Mouse (Mus musculus): Measurements from ENCODE around the gene Atp6v1e1. TPM values are rescaled to one million over a fixed set of nuclear protein-coding genes. Genes with fewer than 3 reads are reported as not detected.
"Not testable (repeated sequence)": the region's sequence is repeated elsewhere in the genome, so short reads cannot be mapped to it uniquely, and the experiment has no call there.

The Atp6v1e1 gene
- total RNA-seq, 2 experiments from 2014 or later: 455 to 462 TPM

DNA sequence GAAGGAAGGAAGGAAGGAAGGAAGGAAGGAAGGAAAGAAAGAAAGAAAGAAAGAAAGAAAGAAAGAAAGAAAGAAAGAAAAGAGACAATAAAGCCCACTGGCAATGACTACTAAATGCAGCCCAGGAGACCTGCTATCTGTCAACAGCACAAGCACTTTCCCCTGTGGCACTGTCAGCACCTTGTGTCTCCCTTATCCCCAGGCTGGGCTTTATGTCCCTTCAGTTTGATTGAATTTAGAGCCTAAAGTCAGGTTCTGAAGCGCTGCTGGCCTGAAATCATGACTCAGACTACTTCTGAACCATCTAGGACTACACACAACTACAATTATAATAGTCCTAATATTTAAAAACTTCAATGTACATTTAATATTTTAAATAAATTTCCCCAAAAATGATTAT, 1.7 kb downstream of the Atp6v1e1 start:
- no peak for DNase-seq (ENCODE audit: low spot score in 2 of 2)

DNA sequence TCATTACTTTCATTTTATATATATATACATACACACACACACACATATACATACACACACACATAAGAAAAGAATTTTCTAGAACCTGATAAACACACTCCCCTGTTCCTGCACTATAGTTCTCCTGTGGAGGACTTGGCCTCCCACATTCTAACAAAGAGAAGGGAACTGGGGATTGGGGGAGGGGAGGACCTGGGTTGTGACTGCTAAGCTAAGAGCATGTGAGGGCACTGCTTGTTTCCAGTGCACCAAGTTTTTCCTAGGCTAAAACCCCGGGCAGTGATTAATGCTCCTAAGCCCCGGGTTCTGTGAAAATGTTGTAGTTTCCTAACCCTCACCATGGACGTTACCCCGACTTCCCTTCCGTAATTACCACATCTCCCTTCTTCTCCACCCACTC, 2.4 kb downstream of the Atp6v1e1 start:
- no peak for DNase-seq (ENCODE audit: low spot score in 2 of 2)

DNA sequence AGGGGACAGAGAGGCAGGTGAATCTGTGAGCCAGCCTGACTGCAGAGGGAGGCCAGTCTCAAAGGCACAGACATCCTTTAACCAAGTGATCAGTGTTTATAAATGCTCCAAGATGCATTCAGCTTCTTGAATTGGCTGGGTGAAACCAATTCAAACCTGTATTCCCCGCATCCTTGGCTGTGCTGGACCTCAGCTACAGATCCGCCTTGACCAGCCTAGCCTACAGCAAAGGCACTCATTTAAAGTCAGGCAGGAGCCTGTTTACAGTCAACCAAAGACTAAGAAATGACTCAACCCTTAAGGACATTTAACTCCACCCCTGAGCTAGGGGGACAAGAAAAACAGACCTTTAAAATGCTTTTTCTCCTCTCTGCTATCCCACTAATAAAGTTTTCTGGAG, 3.3 kb downstream of the Atp6v1e1 start:
- DNase-seq (ENCODE audit: low spot score in 2 of 2): no peak

DNA sequence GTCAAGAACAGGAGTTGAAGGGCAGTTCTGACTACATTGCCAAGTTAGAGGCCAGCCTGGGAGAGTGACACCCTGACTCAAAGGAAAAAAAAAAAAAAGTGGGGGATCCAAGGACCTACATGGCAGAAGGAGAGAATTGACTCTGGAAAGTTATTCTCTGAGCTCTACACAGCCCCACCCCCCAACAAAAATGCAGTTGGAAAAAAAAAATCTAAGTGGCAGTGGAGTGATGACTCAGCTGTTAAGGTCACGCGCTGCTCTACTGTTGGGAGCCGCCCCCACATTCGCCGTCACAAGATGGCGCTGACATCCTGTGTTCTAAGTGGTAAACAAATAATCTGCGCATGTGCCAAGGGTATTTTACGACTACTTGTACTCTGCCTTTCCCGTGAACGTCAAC, 10.6 kb downstream of the Atp6v1e1 start:
- not testable (repeated sequence) for DNase-seq (ENCODE audit: low spot score in 2 of 2)

DNA sequence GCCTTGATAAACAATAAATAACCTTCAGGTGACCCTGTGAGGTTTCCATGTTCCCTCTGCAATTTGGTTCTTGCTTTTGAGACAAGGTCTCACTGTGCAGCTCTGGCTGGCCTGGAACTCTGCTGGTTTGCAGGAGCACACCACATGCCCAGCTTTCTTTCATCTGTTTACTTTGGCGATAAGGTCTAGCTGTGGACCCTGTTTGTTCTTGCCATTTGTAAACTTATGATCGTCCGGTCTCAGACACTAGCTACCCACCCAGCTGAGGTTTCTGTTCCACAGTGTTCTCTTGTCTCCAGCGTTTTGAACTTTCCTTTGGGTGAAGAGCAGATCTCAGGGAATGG, 14.9 kb downstream of the Atp6v1e1 start:
- no peak for DNase-seq (ENCODE audit: low spot score in 2 of 2)

DNA sequence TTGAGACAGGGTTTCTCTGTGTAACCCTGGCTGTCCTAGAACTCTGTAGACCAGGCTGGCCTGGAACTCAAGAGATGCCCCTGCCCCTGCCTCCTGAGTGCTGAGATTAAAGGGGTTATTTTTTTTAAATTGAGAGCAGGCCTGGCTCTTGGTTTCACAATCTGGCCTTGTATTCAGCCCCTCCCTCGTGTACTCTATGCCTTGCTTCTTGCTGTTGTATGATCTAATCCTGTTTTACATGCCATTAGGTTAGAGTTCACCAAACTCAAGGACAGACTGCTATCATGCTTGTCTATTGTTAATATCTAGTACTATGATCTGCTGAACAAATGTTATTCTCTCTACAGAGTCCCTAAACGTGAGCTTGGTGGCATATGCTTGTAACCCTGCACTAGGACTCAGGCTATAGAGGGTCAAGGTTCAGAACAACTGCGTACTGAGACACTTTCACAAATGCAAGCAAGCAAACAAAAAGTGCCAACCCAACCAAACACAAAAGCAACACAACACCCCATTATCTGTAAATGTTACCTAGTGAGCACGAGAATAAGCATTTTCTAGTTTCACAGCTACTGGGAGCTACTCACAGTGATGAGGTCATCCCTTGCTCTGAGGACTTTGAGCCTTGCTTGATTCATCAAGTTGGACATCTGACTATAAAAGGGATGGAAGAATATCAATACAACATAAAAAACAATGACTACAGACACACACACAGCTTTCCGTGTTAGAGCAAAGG, 15.4 kb downstream of the Atp6v1e1 start:
- DNase-seq (ENCODE audit: low spot score in 2 of 2): no peak

DNA sequence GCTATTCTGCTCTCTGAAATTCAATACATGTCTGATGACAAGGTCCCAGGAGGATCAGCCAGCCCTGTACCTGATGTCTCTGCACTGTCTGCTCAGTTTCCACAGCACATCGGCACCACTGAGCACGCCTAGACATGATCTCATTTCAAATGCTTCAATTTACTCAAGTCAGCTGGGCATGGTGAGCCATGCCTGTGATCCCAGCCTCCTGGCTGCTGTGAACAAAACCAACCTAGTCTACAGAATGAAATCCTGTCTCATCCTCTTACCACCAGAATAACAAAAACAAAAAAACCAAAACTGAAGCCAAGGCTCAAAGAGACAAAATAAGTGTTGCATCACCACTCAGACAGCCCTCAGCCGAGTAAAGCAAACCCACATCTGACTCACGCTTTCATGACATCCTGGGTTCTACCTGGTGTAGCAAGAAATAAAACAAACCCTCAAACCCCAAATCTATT, 23.0 kb downstream of the Atp6v1e1 start:
- no peak for DNase-seq (ENCODE audit: low spot score in 2 of 2)

DNA sequence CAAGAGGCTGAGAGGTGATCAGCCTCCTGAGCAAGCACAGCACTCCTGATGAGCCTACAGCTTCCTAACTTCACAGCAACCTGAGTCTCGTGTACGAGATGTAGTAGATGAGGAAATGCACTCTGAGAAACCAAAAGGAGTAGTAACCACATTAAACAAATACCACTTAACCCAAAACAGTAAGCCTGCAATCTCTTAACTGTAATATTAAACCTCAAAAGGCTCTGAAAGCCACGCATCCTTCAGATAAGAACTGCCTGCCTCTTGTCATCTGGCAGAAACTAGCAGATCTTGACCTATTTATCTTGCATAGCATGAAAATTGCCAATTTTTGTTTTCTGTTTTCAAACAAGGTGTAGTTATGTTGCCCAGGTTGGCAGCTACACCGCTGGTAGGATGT, 23.7 kb downstream of the Atp6v1e1 start:
- DNase-seq (ENCODE audit: low spot score in 2 of 2): no peak

DNA sequence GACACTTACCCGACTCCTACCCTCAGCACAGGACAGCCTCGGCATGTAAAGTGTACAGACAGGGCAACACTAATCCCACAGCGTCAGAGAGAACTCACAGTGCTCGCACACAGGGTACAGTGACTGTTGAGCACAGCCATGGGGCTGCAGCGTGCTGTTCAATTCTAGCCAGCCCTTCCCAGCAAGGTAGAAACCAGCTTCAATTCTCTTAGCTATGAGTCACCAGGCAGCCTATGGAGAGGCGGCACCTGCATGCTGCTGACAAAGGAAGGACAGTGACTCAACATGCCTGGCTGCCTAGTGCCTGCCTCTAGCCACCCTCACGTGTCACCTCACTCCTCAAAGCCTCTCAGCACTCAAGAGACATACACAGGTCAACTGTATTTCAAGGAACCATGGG, 24.6 kb downstream of the Atp6v1e1 start:
- DNase-seq (ENCODE audit: low spot score in 2 of 2): no peak

DNA sequence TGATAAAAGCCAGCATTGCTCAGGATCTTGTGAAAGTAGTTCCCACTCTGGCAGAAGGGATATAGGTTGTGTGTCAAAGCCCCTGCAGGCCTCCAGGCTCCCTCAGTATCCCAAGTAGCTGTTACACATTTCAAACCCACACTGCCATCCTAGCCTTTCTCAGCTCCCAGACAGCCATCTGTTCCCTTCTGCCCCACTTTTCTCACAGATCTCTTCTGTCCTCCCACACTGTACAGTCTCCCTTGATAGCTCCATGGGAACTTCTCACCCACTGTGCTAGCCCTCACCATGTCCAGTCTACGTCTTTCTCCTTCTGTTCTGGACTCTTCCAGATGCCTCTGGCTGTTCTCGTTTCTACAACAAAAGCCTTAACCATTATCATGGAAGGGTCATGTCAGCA, 26.5 kb downstream of the Atp6v1e1 start:
- DNase-seq (ENCODE audit: low spot score in 2 of 2): no peak

DNA sequence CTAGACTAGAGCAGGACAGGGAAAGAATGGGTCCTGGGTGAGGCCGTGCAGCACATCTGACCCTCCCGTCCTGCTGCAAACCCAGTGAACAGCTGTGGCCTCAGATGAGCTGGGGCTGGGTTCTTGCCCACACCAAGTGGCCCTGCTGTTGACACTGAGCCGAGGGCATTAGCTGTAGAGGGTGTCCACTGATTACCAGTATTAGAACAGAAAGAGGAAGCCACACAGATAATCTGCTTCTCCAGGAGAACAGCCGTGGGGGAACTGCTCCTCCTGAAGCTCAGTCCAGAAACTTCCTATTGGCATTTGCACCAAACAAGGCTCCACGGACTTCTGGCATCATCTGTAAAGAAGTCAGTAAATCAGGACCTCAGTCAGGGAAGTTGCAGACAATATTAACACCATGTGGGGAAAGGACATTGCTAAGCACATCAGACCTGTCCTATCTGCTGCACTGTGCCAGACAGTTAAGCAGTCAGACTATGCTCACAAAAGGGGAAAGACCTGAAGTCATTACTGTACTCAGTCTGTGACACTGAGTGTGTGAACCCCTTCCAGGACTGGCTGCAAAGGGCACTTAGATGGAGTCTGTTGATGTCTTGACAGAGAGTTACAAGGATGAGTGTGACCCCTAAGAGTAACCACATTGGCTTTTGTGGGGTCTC, 27.0 kb downstream of the Atp6v1e1 start:
- DNase-seq (ENCODE audit: low spot score in 2 of 2): no peak

DNA sequence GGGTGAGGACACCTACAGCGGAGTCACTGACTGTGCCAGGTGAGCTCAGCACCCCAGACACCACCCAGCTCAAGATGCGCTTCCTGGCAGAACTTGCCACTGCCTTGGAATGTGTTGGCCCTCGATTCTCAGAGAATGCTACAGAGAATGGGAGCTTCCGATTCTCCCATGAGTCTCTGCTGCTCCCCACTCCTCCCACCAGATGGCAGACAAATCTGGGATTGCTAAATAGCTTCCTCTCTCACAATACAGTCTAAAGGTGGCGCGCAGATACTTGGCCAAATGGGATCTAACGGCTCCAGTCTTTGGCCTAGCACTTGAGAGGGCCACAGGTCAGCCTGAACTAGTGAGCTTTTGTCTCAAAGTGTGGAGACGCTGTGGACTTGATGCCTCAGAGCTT, 29.6 kb downstream of the Atp6v1e1 start:
- DNase-seq (ENCODE audit: low spot score in 2 of 2): peak in 1 of 2 experiments; percentile 46

DNA sequence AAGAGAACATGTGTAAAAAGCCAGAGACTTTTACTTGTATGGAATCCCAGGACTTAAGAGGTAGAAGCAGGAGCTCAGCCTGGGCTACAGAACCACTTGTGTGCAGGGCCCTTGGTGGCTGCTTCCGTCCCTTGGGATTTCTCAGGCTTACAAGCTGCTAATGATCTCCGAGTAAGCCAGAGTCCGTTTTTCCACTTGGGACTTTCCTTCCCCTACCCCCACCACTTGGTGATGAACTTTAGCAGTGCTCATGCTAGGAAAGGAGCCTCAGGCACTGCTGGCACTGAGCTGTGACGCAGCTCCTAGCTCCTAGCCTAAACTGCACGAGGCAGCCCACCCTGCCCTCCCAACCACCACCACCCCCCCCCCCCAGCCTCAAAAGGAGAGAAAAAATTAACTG, 31.9 kb downstream of the Atp6v1e1 start:
- DNase-seq (ENCODE audit: low spot score in 2 of 2): no peak

DNA sequence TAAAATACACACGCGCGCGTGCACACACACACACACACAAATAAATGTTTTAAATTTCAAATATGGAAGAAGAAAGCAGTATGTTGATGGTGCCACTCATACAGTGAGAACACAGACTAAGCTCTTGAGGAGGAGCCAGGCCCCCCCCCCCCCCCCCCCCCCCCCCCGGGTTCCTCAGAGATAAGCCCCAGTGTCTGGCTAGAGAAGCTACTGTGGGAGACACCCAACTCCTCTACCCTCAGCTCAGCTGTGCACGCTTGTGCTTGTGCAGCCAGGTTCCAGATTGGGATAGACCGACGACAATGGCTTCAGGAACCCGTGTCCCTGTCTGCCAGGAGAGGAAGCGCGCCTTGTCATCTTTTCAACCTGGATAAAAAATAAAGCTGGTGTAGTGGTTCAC, 32.4 kb downstream of the Atp6v1e1 start:
- no peak for DNase-seq (ENCODE audit: low spot score in 2 of 2)

DNA sequence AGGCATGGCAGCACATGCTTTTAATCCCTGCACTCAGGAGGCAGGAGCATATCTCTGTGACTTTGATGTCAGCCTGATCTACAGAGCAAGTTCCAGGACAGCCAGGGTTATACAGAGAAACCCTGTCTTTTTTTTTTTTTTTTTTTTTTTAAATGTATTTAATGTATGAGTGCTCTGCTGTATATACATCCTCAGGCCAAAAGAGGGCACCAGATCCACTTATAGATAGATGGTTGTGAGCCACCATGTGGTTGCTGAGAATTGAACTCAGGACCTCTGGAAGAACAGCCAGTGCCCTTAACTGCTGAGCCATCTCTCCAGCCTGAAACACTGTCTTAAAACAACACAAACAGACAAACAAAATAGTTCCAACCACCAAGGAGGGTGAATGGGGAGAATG, 33.7 kb downstream of the Atp6v1e1 start:
- no peak for DNase-seq (ENCODE audit: low spot score in 2 of 2)

DNA sequence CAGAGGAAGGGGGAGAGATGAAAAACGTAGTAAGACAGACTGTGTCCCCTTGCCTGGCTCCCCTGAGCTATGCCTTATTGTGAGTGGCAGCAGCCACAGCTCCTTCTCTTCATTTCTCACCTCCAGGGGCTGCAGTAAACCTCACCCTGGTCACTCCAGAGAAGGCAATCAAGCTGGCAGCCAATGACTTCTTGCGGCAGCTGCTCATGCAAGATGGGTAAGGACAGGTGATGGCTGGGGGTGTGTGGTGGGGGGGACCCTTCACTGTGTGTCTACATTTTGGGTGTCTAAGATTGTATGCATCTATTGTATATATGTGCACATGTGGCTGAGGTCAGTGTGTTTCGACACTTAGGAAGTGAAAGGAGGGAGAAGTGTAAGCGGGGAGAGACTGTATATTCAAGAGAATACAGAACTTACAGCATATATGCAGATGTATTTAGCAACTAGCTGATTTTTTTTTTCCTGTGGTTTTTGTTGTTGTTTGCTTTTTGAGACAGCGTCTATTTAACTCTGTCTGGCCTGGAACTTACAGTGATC, 34.5 kb downstream of the Atp6v1e1 start:
- no peak for DNase-seq (ENCODE audit: low spot score in 2 of 2)

DNA sequence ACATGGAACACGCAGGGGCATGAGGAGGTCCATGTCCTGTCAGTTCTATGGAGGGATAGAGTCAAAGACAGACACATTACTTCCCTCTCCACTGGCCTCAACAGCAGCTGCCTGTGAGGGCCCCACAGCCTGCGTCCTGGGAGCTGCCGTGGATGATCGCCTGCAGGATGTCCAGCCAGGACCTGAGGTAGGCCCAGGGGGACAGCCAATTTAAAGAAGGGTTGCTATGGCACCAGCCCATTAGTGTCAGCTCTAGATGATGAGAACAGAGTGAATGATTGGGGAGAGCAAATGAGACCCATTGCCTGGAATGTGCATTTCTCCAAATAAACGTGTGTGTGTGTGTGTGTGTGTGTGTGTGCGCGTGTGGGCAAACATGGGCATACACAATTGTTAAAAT, 38.2 kb downstream of the Atp6v1e1 start:
- no peak for DNase-seq (ENCODE audit: low spot score in 2 of 2)

DNA sequence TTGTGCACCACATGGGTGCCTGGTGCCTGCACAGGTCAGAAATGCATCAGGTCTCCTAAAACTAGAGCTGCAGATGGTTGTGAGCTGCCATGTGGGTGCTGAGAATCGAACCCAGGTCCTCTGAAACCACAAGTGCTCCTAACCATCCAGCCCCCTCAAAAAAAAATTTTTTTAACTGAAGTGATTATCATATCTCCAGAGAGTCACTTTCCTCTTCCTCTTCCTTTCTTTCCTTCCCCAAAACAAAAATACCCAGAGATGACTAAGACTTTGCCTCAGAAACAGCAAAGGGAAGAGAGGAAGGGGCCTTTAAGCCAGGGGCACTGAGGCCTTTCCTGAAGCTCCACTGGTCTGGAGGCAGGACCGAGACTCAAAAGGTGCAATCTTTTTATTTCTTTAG, 39.6 kb downstream of the Atp6v1e1 start:
- no peak for DNase-seq (ENCODE audit: low spot score in 2 of 2)

DNA sequence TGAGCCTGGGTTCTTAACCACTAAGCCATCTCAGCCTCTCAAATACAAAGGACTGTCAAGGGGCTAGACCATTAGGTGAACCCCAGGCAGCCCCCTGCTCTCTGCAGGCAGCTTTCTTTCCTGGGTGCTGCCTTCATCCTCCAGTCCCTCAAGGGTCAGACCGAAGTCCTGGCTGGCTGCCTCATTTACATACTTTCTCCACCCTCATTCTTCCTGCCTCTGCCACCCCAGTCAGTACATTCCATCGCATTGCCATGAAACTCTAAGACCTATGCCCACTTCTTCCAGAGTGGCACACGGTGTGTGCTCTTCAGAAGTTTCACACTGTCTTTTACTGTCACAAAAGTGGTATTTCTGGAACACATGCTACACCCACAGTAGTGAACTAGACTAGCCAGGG, 44.4 kb downstream of the Atp6v1e1 start:
- DNase-seq (ENCODE audit: low spot score in 2 of 2): no peak

DNA sequence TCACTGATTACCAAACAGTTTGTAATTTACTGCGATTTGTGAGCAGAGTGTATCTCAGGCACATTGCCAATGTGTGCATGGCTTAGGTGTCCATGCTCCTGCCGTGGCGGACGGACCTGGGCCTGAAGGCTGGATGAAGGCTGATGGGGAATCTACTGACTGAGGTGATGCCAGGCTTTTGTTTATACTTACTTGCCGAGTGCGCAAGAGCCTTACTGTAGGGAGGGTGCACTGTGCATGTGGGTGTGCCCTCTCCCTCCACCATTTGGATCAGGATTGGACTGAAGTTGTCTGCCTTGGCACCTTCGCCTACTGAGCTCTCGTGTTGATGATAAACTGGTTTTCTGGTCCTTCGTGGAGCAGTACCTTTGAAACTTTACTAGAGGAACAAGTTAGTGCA, 45.1 kb downstream of the Atp6v1e1 start:
- DNase-seq (ENCODE audit: low spot score in 2 of 2): no peak

DNA sequence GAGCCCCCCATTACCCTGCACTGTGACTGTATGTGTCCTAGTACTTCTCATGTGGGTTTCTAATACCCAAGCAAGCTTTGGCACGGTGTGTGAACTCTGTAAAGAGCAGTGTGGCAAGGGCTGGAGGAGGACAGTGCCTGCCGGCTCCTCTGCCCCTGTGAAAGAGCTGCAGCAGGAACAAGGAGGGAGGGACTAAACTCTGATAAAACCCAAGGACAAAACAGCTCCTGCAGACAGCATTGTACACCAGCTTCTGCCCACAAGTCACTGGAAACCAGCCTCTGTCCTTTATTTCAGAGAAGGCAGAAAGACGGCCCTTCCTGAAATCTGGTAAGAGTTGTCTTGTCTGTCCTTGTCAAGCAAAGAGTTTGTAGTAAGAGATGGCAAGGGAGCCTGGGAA, 46.3 kb downstream of the Atp6v1e1 start:
- DNase-seq (ENCODE audit: low spot score in 2 of 2): no peak

DNA sequence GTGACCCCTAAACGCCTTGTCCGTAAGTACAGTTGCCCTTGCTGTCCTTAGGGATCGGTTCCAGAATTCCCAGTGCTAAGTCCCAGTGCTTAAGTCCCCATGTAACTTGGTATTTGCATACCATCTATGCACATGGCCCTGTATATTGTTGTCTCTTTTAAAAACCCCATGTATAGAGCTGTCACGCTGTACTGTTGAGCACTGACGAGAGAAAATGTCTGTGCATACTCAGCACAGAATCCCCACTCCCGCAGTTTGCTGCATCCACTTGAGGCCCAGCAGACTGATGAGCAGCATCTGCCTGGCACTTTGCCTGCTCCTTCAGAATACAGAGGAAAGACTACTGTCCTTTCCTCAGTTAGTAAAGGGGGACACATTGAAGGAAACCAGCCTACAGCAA, 48.8 kb downstream of the Atp6v1e1 start:
- DNase-seq (ENCODE audit: low spot score in 2 of 2): no peak

DNA sequence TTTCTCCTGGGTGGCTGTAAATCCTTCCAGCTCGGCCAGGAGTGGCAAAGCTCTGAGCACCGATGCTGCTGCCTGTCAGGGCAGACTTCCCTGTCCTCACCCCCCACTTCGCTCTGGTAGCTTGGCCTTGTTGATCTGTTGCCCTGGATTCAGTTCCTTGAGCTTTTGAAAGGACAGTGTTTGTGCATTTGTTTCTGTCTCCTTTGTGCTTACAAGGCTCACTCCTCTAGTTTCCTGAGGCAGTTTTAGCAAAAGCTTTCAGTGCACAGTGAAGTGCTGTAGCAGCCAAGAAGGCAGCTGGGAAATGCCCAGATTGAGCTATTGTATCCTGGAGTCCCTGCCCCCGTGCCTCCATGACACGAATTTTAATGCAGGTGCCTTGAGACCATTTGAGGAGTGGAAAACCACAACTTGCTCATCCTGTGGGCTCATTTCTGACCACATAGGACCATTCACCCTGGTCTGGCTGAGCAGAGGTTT, 49.4 kb downstream of the Atp6v1e1 start, which contains the start of gene Slc25a18:
Gene Slc25a18, plus strand, starts transcription at position 430 of the 480 bp plus-strand sequence.
- peak; percentile 55 to 77 for DNase-seq (ENCODE audit: low spot score in 2 of 2)
